Mouse (Mus musculus) urinary bladder, adult 18-20 months (tissue): Measurements from ENCODE around the gene Gja4.

Experiments
- DNase-seq, 2 experiments: peaks; one replicate each; pipeline ENCODE4 v3.0.0; 2022; ENCODE audit warnings: low spot score in 2 of 2, mixed read lengths in 2 of 2

The Gja4 gene

GRCm38 (mm10) chr4:127324296-127324695, 10.5 kb upstream of the Gja4 start:
- no peak for DNase-seq

- no peak for DNase-seq
Measured at GRCm38 (mm10) chr4:127323651-127324050, 9.8 kb upstream of the Gja4 start.

GRCm38 (mm10) chr4:127319613-127320012, 5.8 kb upstream of the Gja4 start:
- no peak for DNase-seq

GRCm38 (mm10) chr4:127317143-127317542, 3.3 kb upstream of the Gja4 start:
- DNase-seq: no peak

GRCm38 (mm10) chr4:127315753-127316152, 1.9 kb upstream of the Gja4 start:
- no peak for DNase-seq

DNA sequence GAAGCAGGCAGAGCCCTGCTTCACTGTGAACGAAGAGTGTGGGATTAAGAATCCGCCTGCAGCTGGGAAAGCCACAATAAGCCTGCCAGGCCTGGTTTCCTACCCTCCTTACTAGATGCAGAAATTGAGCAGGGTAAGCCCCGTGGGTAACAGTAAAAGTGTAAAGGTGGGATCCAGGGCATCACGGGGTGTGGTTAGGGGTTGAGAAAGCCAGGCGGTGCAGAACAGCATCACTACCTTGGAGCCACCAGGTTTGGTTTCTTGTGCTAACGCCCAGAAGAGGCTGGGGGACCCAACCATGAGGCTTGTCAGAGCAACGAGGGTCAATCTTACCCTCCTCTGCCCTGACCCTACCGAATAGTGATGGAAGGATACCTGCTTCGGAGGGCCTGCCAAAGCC, 746 bp upstream of the Gja4 start:
- DNase-seq: no peak

DNA sequence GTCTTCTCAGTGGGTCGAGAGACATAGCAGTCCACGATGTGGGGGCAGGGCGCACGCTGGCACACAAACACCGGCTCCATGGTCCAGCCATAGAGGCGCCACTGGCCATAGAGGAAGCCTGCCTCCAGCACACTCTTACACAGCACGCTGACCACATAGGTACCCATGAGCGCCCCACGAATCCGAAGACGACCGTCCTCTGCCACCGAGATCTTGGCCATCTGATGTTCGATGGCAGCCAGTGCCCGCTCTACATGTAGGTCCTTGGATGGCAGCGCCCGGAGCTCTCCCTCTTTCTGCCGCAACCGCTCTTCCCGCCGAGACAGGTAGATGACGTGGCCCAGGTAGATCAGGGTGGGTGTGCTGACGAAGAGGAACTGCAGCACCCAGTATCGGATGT, 1.5 kb downstream of the Gja4 start:
- DNase-seq: no peak

GRCm38 (mm10) chr4:127311561-127311960, 2.3 kb downstream of the Gja4 start:
- no peak for DNase-seq

DNA sequence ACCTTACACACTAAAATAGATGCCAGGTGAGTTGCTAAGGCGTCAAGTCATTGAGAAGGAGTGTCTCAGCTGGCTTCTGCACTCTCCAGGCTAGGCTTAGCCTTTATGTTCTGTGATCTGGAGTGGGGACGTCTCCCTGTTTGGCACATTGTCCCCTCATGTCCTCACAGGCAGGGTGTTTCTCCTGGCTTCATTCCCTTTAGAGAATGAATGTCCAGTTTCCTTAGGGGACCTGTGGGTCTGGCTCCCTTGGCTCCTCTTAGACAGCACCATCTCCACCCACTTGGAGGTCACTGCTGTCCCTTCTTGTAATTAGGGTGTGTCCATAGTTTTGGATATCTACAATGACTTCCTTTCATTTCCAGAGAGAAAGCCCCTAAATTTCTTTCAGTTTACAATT, 6.9 kb downstream of the Gja4 start:
- no peak for DNase-seq

DNA sequence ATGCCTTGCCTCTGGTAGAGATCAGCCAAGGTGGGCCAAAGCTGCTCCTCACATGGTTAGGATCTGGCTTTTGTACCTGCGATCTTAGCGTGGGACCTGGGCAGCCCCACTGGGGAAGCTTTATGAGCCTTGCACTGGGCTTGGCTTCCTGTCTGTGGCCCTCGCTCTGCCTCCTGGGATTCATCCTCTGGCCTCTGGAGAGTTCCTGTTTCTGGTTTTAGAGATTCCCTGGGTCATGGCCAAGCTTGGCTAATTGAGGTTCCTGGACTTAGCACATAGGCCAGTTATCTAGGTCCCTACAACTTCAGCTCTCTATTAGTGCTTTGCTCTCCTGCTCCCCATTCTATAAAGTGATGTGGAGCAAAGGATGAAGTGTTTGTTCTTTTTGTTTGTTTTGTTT, 10.0 kb downstream of the Gja4 start:
- no peak for DNase-seq

DNA sequence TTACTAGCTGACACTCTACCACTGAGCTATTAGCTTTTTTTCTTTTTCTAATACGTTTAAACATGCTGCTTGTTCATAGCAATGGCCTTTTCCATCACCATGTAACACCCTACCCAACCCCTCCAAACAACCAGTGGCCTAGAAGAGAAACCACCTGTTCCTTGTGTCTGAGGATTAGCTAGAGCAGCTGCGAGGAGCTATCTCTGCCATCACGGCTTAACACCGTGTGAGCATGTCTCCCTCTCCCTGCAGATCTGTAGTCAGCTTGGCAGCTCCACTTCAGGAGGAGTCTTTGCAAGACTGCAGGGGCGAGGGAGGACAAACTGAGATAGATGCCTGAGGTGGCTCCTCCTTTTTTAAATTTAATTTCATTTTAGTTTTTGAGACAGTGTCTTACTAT, 13.3 kb downstream of the Gja4 start:
- DNase-seq: no peak

- no peak for DNase-seq
Measured at GRCm38 (mm10) chr4:127292631-127293030, 21.2 kb downstream of the Gja4 start.

- DNase-seq: no peak
Measured at GRCm38 (mm10) chr4:127289039-127289548, 24.7 kb downstream of the Gja4 start.

DNA sequence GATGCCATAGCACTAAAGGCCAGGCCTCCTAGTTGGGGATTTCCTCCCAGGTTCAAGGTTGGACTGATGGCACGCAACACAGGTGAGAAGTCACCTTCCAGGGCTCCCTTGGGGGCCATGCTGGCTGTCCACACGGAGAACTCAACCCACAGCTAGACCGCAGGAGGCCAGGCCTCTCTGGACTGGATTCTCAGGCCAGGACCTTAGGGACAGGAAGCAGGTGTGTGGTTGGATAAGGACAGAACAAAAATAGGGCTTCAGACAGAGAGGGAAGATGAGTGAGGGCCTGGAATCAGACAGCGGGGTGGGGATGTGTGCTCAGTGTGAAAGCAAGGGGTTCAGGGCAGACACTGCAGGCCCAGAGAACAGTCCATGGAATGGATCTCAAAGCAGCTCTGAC, 26.9 kb downstream of the Gja4 start:
- no peak for DNase-seq

DNA sequence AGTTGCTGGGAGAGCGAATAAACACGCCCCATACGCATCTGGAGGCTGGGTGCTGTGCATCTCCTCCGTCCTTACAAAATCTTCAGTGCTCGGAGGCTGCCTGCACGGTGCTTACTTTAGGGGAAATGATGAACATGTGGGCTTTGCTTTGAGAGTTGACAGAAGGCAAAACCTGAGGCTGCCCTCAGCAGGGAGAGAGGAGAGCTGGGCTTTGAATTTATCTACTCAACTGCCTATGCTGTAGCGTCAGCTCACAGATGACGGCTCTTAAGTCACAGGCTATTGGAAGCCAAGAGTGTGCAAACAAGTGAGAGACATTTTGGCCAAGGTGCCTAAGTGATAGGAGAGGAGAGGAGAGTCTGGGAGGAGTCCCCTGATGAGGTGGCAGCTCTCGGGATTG, 34.6 kb downstream of the Gja4 start:
- DNase-seq: no peak

DNA sequence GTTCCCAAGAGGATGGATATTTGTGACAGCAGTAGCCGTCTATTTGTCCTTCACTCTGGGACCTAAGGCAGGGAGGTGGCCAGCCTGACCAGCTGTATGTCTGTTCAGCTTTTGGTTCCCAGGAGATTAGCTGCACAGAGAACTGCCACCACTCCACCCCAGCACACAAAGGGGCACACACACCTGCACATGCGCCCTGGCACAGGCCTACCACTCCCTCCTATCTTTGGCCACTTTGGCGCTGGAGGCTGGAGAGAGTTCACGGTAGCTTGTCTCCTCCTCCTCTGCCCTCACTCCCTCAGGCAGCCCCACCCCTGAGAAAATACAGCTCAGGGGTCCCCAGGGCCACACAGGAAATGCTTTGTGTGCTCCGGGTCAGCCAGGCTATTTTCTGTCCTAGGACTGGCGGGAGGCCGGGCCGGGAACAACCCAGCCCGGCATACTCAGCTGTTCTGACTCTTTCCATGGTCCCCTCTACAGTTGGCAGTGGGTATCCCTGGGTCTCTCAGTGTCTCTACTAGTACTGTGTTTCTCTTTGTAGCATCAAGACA, 35.3 kb downstream of the Gja4 start:
- no peak for DNase-seq

DNA sequence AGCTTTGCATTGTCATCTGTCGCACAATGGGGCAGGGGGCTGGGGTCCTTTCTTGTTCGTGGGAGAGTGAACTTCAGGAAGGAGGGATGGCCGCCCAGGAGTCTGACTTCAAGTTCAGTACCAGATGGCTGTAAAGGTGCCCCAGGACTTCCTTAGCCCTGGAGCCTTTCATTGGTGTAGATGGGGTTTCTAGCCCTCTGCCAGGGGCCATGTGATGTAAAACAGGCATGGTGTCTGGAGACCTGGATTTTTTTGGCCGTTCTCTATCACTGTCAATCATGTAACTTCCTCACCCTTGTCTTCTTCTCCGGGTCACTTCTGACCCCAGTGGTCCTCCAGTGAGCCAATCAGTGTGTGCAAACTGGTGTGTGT, 49.7 kb downstream of the Gja4 start:
- no peak for DNase-seq

GRCm38 (mm10) chr4:127263438-127264182, 50.2 kb downstream of the Gja4 start:
- no peak for DNase-seq

- DNase-seq: no peak
Measured at GRCm38 (mm10) chr4:127261601-127262000, 52.2 kb downstream of the Gja4 start.
